Mouse (Mus musculus): Measurements from ENCODE around the gene Ror1. TPM values are rescaled to one million over a fixed set of nuclear protein-coding genes. Genes with fewer than 3 reads are reported as not detected.

Gene Ror1
- total RNA-seq, 1 experiment from 2014 or later, result not detected

DNA sequence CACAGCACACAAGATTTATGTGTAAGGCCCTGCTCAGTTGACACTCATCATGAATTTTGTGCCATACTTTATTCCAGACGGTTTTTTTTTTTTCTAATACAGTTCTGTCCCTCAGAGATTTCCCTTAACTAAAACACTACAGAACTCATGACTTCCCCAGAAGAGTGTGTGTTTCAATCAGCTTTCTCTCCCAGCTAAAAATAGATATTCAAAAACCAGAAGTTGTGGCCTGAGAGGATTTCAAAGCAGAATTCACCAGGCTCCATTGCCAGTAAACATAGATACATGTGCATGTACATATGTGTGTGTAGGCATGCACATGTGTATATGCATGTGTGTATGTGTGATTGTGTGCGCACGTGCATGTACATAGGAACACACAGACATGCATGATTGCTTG is 252.2 kb downstream of the Ror1 start:
- no peak for ATAC-seq (ENCODE audit: extremely low read depth, insufficient number of reproducible peaks, low FRiP score, poor library complexity, severe bottlenecking)

DNA sequence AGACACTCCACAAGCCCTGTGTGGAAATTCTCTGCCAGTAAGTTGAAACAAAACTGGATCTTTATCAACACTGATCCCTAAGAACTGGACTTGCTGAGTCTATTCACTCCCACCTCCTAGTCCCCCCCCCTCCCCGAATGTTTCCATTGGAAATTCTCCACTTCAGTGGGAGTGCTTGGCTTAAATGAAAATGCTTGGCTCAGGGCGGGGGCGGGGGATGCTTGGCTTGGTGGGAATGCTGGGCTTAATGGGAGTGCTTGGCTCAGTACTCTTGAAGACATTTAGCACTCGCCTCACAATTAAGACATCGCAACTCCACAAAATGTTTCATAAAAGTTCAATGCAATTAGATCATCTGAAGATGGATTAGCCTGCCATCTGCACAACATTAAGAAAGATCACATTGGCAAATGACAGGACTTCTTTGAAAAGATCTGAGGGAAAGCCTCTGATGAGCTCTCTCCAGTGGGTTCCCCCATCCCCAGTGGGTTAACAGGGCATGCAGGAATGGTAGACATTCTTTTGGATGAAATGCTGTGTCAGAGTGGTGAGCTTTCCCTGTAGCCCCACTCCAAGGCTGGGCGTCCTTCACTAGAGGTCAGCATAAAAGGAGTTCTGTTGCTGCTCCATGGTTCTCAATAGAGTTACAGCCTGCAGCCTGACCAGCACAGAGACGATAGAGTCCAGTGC is 254.7 kb downstream of the Ror1 start:
- ATAC-seq (ENCODE audit: extremely low read depth, insufficient number of reproducible peaks, low FRiP score, poor library complexity, severe bottlenecking), result no peak

DNA sequence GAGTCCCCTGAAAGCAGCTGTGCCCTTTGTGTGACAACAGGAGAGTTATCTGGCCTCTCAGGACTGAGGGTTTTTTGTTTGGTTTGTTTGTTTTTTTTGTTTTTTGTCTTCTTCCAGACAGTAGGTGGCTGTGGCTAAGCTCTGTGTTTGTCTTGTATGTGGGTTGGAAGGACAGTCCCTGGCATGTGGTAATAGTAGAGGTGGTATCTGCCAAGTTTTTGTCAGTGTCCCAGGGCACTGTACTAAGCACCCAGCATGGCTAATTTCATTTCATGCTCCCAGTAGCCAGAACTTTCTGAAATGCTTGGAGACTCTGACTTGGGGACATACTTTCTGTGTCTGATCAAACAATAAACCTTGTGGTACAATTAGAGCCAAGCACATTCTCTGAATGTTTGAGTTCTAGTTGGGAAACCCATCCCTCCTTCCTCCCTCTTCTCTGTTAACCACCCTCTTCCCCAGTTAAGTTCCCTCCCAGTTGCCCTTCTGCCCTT is 256.3 kb downstream of the Ror1 start:
- ATAC-seq (ENCODE audit: extremely low read depth, insufficient number of reproducible peaks, low FRiP score, poor library complexity, severe bottlenecking), result no peak

DNA sequence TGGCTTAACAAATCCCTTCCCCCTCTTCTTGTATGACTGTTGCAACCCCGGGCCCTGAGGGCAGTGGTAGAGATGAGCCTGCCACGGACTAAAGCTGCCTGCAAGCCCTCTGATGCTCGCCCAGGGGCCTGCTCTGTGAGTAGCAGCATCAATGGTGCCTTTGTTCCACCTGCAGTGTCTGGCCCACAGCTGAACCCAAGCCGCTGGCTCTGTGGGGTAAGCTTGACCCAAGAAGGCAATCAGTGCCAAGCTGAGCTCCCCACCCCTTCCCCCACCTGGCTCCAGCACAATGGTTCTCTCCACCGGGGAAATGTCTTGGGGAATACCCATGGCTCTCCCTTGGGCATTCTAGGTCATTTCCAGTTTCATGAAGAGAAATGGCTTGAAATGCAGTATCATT is 260.0 kb downstream of the Ror1 start:
- no peak for ATAC-seq (ENCODE audit: extremely low read depth, insufficient number of reproducible peaks, low FRiP score, poor library complexity, severe bottlenecking)

DNA sequence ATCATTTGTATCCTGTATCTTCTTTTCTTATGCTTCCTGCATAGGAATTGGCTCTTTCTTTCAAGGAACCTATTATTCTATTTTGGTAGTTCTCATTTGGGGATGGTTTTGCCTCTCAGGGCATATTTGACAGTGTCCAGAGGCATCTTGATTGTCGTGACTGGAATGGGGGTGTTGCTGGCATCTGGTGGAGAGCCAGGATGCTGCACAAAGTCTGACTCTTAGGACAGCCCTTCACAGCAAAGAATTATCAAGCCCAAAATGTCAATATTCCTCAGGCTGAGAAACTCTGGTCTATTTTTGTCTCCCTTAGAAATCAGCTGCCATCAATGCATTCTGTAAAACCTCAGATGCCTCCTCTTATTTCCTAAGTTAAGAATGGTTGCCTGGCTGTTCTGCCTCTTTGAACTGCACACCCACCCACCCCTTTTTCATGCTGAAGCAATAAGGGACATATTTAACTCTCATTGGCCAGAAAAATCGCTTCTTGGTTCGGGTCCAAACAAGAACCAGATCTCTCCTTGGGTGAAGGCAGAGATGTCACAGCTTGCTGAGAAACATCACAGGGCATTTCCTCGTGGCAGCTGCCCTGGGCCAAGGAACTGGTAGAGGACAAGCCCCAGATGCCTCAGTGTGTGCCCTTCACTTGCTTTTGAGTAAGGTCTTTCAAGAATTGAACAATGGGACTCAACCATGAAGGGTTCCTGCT is 262.4 kb downstream of the Ror1 start:
- no peak for ATAC-seq (ENCODE audit: extremely low read depth, insufficient number of reproducible peaks, low FRiP score, poor library complexity, severe bottlenecking)

DNA sequence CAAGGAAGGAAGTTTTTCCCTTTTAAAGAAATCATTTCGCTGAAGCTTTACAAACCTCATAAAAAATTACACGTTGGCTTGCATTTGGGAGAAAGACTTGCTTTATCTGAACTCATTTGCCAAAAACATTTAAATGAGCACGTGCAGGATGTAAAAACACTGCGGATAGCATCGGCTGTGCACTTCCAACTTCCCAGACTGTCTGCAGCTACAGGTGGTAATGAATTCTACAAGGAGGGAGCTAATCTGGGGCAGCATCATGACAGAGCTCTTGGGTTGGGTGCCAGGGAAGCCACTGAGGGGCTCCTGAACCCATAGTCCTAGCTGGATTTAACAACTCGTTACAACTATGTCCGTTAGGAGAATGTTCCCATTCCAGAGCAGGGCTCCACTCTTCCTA is 268.1 kb downstream of the Ror1 start:
- no peak for ATAC-seq (ENCODE audit: extremely low read depth, insufficient number of reproducible peaks, low FRiP score, poor library complexity, severe bottlenecking)

DNA sequence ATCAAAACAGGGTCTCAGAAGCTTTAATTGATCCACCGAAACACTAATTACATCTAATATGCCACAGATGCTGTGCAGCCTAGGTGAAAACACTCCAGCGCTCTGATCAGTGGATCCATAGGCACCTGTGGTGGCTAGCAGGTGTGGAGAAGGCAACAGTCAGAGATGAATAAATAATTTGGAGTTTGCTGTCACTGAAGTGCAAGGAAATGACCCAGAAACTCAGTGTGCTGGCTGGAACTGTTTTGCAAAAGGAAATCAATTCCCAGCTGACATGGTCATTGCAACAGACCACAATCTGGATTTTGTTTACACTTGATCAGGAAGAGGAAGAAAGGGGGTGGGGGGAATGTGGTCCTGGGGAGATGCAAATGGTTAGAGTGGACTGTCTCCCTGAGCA is 273.1 kb downstream of the Ror1 start:
- ATAC-seq (ENCODE audit: extremely low read depth, insufficient number of reproducible peaks, low FRiP score, poor library complexity, severe bottlenecking), result no peak

DNA sequence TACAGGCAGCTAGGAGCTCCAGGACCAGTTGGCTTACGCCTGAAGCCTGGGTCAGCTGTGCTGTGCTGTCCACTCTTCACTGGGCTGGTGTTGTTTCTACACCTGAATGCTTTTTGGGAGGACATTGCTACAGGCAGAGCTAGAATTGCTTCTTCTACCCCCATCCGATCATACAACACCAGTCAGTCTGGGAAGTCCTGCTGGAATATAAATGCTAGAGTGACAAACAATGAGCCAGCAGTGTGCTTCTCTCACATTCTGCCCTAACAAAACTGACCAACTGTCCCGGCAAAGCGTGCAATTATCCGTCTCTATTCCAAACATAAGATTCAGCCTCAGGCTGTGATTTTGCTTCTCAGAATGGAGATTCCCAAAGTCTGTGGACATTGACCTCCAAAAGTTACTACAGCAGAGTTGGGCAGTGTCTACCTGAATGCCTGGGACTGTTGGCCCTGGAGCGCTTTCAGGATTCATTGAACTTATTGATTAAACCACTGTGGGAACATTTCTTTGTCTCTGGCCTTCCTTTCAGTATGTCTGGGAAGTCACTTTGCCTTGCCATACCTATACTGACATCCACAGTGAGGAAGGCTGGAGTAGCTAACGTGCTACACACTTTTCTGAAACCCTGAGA is 274.1 kb downstream of the Ror1 start:
- no peak for ATAC-seq (ENCODE audit: extremely low read depth, insufficient number of reproducible peaks, low FRiP score, poor library complexity, severe bottlenecking)

DNA sequence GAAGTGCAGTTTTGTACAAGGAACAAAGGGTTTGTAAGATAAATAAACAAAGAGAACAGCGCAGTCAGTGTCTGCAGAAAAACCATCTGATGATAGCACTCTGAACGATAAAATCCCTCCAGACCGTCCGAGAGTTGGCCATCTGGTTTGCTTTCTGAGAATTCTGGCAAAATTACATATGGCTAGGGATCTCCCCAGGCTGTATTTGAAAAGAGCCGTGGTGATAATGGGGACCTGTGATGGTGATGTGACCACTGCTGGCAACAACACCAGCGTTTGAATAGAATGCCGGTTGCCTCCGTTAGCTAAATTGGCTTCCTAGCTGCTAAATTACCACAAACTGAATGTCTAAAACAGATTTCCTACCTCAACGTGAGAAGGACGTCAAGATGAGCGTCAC is 277.2 kb downstream of the Ror1 start:
- no peak for ATAC-seq (ENCODE audit: extremely low read depth, insufficient number of reproducible peaks, low FRiP score, poor library complexity, severe bottlenecking)

DNA sequence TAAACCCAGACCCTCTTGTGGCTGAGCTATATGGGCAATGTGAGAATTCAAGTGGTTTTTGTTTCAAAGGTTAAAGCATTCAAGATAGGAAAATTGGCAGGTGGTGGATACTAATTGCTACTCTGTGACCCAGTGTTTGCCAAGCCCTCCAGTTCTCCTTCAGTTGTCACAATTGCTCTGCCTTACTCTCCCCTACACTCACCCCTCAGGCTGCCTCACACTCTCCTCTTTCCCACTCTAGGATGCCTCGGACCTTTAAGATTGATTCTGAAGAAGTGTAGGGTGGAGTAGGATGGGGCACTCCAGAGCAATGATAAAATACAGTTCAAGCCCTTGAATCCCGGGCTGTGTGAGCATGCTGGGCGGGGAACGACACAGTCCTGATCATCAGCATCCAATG is 278.2 kb downstream of the Ror1 start:
- no peak for ATAC-seq (ENCODE audit: extremely low read depth, insufficient number of reproducible peaks, low FRiP score, poor library complexity, severe bottlenecking)

DNA sequence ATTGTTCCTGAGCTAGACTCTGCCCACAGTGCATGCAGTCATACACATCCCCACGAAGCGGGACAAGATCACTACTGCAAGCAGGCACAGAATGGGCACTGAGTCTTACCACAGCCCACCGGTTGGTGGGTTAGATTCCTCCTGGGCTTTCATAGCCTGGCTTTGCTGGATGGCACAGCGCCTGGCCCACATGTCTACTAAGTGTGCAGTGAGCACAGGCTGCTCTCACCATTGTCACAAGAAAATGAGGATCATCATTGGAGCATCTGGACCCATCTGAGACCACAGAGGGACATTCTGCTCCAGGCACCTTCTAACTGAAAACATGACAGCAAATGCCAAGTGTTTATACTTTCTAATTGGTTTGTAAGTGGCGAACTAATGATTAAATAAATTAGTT is 279.7 kb downstream of the Ror1 start:
- no peak for ATAC-seq (ENCODE audit: extremely low read depth, insufficient number of reproducible peaks, low FRiP score, poor library complexity, severe bottlenecking)

DNA sequence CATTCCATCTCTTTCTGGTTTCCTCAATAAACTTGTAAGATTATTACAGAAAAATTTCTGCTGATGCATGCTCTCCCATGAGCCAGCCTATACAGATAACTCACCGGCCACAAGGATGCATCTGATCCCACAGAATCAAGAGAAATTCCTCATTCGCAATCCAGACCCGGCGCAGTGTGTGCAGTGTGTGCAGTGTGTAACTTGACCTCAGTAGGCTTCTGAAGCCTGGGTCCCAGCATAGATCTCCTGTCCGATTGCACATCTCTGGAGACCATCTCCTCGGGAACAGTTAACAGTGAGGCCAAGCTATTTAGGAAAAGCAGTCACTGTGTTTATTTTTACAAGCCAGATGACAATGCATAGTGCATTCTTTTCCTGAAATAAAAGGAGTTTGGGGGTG is 280.6 kb downstream of the Ror1 start:
- no peak for ATAC-seq (ENCODE audit: extremely low read depth, insufficient number of reproducible peaks, low FRiP score, poor library complexity, severe bottlenecking)

DNA sequence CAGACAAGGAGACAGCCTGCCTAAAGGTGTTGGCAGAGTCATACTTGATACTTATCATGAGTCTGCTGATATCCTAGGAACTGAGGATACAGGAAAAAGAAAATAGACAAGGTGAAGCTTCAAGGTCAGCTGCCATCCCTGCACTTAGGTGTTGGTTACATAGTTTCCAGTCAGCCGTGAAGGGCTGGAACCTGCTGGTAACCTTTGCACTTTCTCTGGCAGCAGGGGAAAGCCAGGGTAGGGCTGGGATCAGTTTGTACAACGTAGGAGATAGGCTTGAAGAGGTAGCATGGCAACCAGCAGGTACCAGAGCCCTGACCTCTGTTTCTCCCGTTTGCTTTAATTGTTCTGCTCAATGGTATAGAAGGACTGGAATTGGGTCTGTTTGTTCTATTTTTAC is 281.6 kb downstream of the Ror1 start:
- no peak for ATAC-seq (ENCODE audit: extremely low read depth, insufficient number of reproducible peaks, low FRiP score, poor library complexity, severe bottlenecking)

DNA sequence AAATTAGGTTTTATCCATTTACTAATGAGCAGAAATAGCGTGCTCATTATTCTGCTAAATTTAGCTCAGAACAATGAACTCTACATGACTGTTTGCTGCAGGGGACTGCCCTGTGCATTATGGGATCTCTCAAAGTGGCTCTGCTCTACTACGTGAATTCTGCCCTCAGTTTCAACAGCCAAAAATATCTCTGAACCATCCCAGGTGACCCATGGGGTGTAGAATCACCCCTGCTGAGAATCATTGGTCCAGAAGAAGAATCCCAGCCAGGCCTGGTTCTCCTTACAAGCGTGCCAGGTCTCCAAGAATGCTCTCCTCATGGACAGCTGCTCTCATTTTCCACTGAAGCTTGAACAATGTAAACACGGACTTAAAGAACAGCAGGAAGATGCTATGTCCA is 282.4 kb downstream of the Ror1 start:
- ATAC-seq (ENCODE audit: extremely low read depth, insufficient number of reproducible peaks, low FRiP score, poor library complexity, severe bottlenecking), result no peak

DNA sequence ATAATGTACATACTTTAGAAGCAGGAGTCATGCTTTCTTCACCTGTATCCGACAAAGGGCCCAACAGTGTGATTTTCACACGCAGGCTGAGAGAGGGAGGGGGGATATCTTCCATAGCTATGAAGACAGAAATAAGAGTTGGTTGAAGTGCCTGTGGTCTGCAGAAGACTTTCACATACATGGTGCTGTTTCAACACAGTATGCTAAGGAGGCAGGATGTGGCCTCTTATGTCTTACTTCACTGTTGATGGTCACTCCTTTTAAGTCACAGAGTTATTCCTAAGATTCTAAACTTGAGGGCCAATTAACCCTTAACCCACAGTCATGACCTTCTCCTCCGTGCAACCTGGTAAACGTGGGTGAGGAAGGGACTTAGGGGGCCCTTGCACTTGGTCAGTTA is 286.2 kb downstream of the Ror1 start:
- no peak for ATAC-seq (ENCODE audit: extremely low read depth, insufficient number of reproducible peaks, low FRiP score, poor library complexity, severe bottlenecking)

DNA sequence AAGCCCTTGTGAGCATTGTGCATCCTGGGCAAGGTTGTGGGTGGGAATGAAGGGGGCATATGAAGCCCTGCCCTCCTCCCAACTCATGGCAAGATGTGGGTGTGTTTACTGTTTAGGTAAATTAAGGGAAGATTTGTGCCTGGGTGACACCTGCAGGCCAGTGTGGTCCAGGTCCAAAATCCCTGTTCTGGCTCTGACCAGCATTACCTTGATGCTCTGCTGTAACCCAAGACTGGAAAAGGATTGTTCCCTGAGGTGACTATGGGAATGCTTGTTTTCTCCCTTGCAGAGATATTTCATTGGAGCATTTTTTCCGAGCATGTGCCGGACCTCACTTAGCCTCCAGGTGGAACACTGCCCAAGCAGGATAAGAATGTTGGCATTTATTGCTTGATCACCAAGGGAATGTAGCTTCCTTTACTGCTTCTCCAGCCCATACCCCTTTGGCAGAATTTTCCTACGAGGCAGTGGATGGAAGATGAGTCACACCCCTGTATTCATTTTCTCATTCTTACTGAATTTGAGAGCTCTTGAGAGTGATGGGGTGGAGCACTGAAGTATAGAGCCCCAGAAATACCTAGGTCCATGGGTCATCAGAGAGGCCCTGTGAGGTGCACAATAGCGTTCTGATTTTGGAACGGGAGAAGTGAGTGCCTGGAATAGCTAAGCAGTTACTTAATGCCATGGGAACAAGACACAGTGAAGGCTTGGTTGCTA is 290.8 kb downstream of the Ror1 start:
- ATAC-seq (ENCODE audit: extremely low read depth, insufficient number of reproducible peaks, low FRiP score, poor library complexity, severe bottlenecking), result no peak

DNA sequence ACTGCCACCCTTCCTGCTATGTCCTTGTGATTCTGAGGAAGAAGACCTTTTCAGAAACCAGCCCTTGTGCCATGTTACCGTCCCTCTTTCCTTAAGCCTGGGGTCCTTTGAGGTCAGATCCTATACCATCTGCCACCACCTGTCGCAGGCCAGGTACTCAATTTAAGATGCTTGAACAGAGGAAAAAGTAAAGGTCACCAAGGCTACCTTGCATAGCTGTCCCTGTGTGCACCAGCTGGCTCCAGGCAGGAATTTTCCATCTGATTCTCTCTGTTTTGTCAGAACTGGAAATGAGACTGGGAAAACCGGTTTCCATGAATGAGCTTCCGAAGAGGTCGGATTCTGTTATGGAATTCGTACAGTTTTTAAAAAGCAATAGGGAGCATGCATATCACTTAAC is 294.8 kb downstream of the Ror1 start:
- no peak for ATAC-seq (ENCODE audit: extremely low read depth, insufficient number of reproducible peaks, low FRiP score, poor library complexity, severe bottlenecking)

DNA sequence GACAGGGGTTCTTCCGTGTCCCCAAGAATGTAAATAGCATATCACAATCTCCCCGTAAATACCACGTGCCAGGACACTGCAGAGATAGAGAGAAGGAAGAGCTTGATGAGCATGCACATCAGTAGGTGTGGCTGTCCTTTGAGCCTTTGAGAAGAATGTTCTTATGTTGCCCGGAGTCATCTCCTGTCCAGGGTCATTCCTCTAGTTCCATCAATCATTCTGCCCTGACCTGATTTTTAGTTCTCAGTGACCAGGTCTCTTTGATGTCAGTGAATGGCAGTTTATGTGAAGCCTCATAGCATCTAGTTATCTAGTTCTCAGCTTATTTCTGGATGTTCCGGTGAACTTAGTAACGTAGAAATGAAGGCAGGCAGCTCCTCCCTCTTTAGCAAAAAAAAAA is 295.4 kb downstream of the Ror1 start:
- ATAC-seq (ENCODE audit: extremely low read depth, insufficient number of reproducible peaks, low FRiP score, poor library complexity, severe bottlenecking), result no peak

DNA sequence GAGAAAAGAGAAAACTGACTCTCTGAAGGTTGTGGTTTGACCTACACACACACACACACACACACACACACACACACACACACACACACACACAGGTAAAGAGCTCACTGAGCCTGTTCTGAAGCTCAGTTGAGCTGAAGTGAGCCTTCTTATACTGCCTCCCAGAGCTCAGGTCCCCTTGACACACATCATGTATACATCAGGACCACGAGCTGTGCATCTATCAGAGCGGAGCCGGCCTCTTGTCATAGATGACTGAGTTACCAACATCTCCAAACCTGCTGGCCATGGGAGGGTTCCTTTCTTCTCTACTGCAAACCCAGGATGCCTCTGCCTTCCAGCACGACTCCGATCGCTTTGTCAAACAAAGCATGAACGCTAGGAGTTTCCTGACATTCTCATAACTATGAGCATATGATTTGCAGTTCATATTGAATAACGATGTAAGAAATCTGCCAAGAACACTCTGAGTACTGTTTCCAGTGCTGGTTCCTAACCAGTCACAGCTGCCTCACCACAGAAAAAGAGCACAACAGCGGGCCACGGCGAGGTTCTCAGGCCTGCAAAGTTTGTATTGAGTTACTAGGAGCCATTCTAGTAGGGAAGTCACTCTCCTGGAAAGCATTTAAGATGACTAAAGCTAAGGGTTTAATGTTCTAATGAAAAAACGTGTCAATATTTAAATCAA is 297.9 kb downstream of the Ror1 start:
- ATAC-seq (ENCODE audit: extremely low read depth, insufficient number of reproducible peaks, low FRiP score, poor library complexity, severe bottlenecking), result no peak
